Mouse (Mus musculus): ENCODE measurements at regions not wholly inside any gene's neighbourhood (a gene's known extent, or its start where the extent isn't known, plus 50 kb on each side); places are given as distances from the start of the nearest gene placed in this dataset.

DNA sequence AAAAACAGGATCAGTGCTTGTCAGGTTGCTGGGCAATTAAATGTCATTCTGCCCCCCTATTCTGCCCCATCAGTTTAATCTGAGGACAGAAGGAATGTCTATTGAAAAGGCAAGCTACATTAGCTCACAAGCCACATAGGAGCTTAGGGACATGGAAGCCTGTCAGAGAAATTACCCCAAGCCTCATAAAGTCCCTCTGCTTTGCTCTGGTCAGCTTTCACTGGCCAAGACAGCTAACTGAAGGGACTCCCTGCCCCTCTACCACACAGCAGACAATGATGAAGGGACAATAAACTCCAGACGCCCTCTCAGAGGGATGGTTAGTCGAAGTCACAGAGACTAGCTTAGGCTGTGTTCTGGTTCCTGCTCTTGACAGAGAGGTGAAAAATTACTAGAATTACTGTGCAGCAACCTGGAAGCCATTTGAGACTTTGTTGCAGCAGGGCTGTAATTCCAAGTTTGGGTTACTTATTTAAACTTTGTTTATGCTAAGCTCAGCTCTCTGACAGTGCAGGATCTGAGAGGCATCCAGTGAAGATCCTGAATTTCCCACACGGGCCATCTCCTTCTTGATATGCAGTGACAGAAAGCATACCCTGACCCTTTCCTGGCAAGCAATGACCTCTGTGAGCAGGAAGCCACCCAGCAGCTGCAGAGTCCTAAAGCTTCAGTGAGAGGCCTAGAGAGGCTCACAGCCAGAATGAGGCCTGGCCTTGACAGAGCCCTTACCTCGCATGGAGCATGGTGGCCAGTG lies 95.2 kb upstream of the Tmtc1 start:
- no peak for DNase-seq

DNA sequence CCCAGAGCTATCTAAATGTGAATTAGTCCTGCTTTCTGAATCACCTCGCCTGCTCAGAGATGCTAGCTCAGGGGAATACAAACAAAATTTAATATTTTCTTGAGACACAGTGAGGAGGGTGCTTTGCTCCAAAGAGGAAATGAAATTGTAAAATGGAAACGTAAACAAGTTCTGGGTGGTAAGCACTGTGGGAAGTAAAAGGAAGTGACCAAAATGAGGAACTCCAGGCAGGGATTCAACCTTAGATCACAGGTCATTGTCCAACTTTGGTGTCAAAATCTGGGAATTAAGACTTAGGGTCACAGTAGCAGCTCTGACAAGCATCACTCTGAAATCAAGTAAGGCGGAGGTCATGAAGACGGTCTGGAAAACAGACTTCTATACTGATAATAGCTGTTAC lies 90.2 kb upstream of the Tmtc1 start:
- no peak for DNase-seq

DNA sequence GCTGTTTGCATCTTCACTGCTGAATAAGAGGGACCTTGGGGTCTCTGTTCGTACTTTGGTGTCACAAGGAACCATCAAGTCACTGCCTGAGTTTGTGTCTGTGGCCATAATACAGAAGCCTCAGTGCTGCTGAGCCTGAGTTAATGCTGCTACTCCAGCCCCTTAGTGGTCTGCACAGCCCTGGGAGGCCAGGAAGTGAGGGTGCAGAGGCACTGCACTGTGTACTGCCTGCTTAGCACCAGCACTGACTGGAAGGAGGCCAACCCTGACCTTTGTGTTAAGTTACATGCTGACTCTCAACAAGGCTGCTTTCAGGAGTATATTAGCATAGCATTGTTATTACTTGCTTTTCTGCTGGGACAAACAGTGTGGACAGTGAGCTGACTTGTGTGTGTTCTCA lies 86.9 kb upstream of the Tmtc1 start:
- no peak for DNase-seq

DNA sequence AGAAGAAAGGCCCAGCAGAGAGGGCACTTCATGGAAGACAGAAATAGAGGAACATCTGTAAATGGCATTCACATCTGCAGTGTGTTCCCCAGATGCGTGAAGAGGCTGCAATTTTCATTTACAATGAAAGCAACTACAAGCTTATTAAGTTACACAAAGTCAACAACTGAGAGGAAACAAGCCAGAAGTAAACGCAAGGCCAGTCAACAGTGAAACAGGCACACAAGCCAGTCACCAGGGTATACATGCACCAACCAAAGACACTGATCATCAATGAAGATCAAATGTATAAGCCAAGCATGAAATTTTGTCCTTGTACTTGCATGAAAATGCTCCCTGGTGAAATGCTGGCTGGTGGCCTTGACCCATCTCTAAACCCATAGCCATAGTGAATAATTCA lies 84.4 kb upstream of the Tmtc1 start:
- DNase-seq = no peak

DNA sequence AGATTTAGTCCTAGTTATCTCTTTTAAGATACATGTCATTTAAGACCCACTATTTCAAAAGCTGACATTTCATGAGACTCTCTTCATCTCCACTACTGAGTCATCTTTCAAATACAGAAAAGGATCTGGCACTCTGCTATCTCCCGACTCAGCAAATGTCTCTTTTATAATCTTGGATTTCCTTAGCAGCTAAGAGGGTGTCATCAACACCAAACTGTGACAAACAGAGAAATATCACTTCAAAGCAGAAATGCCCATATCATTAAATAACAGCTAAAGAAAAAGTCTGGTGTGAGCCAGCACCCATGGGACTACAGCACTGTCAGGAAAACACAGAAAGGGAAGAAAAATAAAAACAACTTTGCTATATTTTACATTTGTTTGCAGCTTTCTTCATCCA lies 78.7 kb upstream of the Tmtc1 start:
- DNase-seq = no peak

DNA sequence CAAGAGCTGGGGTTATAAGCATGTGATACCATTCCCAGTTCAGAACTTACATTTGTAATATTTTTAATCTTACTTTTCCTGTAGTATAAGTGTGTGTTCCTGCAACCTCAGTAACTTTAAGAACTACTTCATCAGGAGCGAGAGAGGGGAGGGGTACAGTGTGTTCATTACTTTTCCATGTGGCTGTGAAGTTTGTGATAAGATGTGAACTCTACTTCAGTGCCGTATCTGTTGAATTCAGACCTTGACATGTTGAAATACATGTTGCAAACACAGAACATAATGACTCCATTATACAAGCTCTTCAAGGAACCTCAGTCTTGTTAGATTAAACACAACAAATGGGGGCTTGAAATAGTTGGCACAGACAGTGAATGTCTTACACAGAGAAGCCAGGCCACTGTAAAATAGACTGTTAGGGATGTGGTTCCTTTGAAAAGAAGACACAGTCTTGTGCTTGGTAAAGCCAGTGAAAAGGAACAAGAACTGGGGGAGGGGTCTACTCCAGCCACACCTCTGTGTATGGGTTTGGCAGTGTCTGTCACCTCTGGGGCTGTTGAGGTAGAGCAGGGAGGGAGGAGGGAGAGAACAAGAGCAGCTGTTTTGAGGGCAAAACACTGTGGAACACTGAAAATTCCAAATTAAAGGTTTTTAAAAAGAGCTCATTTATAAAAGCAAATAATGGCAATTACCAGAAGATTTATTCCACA lies 73.5 kb upstream of the Tmtc1 start:
- no peak for DNase-seq

DNA sequence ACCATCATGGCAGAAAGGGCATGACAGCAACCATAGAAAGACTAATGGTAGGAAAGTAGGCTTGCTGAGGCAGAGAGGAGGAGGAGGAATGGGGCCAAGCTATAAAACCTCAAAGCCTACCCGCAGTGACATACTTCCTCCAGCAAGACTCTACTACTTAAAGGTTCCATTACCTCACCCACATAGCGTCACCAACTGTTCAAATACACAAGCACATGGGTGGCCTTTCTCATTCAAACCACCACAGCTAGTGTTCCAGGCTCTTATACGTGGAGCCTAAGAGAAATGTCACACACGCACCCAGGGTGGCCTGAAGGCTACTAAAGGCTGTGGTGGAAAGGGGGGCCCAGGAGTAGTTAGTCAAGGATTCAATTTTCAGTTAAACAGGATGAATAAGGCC lies 72.5 kb upstream of the Tmtc1 start:
- DNase-seq = no peak

DNA sequence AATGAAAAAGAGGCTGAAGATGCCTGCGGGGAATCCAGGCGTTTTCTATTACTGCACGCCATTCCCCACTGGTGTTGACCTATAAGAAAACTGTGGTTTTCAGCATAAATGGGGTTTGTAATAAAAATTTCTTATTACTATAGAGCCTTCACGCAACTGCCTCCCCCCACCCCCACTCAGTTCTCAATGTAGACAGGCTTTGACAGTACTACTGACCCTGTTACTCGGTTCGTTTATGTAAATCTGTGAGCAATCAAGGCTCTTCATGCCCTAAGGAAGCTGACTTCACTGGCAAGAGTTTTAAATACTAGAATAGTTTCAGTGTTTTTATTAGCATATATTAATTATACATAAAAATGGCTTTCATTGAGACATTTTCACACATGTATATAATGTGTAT lies 70.9 kb upstream of the Tmtc1 start:
- DNase-seq = no peak

DNA sequence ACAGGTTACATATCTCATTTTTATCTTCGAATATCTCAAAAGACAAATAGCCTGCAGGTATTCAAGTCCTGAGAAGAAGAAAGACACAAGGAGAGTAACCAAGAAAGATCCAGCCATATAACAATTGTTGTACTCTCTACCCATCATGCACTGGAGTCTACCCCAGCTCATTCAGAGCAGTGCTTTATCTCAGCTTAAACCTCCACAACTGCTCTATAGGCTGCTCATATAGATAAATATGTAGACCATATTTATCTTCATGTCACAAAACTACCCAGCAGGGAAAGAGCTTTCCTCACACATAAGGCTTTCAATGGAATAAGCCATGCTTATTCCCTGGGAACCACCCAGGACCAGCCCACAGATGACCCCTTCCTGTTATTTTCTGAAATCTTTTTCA lies 70.5 kb upstream of the Tmtc1 start:
- DNase-seq = no peak

DNA sequence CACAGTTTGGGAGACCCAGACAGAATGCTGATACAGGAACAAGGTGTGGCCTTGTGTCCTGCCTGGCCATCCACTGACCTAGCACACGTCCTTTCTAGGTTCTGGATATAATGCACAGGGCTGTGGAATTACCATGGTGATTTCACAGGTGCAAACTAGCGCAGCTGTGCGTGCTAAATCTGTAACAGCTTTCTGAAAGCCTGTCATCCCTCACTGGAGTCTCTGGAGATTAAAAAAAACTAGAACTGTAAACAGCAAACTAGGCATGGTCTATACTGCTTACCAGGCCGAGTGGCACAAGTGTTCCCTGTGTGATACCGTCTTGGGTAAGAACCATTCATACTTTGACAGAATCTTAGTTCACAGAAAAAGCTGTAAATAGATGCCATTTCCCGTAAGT lies 69.9 kb upstream of the Tmtc1 start:
- no peak for DNase-seq

DNA sequence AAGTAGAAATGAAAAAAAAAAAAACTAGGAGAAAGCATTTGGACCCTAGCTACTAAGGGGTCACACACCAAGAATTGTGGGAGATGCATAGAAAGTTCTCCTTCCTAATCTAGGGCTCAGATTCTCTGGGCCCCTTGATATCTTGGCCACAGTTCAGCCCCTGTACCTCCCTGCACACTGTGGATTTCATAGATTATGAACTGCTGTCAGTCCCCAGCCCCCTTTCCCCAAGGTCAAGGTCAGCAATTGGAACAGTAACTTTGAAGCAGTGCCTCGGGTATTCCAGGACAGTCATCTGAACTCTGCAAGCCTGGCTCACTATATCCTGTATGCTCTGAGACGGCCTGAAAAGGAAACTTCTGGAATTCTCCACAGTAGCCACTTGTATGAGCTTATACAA lies 68.9 kb upstream of the Tmtc1 start:
- no peak for DNase-seq

DNA sequence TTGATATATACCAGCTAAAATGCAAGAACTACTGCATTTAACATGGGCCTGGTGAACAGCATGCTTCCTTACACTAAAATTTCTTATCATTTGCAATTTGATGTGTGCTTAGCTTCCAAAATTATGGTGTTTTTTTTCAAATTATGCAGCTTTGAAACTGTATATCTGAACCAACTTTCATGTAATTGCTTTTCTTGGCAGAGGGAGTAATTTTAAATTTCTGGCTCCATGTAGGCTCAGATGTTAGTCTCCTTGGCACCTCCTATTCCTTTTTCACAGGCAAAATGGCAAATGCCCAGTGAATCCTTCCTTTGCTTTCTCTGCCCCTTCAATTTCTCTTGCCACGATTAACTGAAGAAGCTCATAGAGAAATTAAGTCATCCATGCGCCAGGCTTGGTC lies 61.1 kb upstream of the Tmtc1 start:
- DNase-seq = no peak

DNA sequence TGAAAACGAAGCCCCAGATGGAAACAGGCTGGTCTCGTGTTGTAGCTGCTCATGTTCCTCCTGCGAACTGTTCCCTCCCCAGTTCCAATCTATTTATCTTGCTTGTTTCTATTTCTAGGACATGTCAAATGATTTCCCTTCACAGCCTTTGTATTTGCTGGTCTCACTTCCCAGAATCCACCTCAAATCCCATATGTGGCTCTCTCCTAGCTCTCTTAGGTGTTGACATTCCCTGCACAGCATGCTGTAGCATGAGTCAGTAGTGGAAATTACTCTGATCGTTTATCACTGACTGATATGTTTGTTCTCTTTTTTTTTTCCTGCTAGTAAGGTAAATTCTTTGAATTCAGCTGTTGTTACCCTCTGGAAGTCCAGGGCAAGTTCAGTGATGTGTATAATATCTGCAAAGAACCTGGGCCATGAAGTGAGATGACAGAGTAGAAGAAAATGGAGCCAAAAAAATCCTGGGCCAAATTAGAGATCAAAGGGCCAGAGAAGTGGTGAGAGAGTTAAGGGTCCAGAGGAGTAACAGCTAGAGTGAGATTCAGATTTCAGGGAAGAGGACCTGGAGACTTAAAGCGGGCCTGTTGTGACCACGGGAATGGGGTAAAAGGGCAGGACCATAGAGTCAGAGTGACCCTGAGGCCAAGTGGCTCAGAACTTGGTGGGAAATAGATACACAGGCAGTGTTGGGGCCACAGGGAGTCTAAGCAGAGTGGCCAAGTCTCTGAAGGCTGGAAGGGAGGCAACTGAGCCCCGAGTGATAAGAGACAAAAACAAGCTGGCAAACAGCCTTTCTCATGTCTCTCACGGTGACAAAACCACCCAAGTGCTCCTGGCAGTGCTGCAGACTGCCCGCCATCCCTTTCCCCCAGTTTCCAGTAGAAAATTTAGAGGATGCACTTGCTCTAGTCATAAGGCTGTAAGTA lies 56.3 kb upstream of the Tmtc1 start:
- no peak for DNase-seq

Measured in kidney, adult 8-10 months (tissue).